Mouse (Mus musculus): Measurements from ENCODE around the gene Ifi35.

DNA sequence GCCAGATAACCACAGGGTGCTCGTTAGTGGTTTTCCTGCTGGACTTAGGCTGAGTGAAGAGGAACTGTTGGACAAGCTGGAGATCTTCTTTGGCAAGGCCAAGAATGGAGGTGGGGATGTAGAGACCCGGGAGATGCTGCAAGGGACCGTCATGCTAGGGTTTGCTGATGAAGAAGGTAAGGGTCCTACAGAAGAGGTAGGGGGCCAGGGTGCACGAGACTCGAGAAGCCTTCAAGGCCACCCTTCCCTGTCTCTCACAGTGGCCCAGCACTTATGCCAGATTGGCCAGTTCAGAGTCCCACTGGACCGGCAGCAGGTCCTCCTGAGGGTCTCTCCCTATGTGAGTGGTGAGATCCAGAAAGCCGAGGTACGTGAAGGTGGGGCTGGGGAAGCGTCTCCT is 9.4 kb downstream of the Ifi35 start:
- TF ChIP-seq POLR2A (IDR thresholded peaks at IDR 0.05; ENCODE audit: borderline replicate concordance, low read depth, low read length) (no peak), CTCF (IDR thresholded peaks at IDR 0.05; ENCODE audit: low read depth, low read length) (no peak)
